Mouse (Mus musculus): ENCODE measurements at regions not wholly inside any gene's neighbourhood (a gene's known extent, or its start where the extent isn't known, plus 50 kb on each side); places are given as distances from the start of the nearest gene placed in this dataset.

DNA sequence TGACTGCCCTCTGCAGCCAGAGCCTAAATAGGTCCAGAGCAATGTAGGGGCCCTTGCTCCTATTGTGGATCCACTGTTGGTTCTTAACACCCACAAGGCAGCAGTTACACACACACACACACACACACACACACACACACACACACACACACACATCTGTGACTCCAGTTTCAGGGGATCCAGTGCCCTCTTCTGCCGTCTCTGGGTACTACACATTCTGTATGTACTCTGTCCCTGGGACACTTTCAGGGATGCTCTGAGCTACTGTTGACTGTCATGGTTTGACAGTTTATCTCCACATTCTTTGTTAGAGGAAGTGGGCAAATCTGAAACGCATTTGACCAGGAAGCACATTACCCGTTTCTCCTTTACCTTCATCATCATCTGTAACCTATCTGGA, 443.8 kb upstream of the Igfbp7 start:
- H3K4me3 ChIP-seq (ENCODE audit: insufficient read depth, poor library complexity, severe bottlenecking) = no peak overlapping the region
- TF ChIP-seq MYOG (IDR thresholded peaks at IDR 0.05; ENCODE audit: control insufficient read depth, extremely low read depth, insufficient read length) = no peak
- no peak for TF ChIP-seq CEBPB (IDR thresholded peaks at IDR 0.05; ENCODE audit: low read depth)
- TF ChIP-seq MAX (IDR thresholded peaks at IDR 0.05) = no peak
- TF ChIP-seq CTCF (IDR thresholded peaks at IDR 0.05; ENCODE audit: control insufficient read depth, insufficient read depth, insufficient read length) = no peak
- TF ChIP-seq MYOD1 (IDR thresholded peaks at IDR 0.05; ENCODE audit: control insufficient read depth, insufficient read length, low read depth) = no peak
- no peak for TF ChIP-seq USF1 (IDR thresholded peaks at IDR 0.05; ENCODE audit: low read depth)
- no peak for TF ChIP-seq FOSL1 (IDR thresholded peaks at IDR 0.05; ENCODE audit: insufficient read depth, low read length, poor library complexity, severe bottlenecking)
- no peaks in the 10 kb centered on the region for H3K79me3 ChIP-seq (ENCODE audit: low read depth)
- no peak overlapping the region for H3ac ChIP-seq (ENCODE audit: control insufficient read depth, insufficient read length, low read depth)
- H3K79me2 ChIP-seq (ENCODE audit: control insufficient read depth, insufficient read depth) = no peaks in the 10 kb centered on the region
- H3K27me3 ChIP-seq (ENCODE audit: control insufficient read depth, insufficient read depth, insufficient read length) = no peaks in the 10 kb centered on the region
- no peaks in the 10 kb centered on the region for H3K36me3 ChIP-seq (ENCODE audit: control insufficient read depth, insufficient read depth)

DNA sequence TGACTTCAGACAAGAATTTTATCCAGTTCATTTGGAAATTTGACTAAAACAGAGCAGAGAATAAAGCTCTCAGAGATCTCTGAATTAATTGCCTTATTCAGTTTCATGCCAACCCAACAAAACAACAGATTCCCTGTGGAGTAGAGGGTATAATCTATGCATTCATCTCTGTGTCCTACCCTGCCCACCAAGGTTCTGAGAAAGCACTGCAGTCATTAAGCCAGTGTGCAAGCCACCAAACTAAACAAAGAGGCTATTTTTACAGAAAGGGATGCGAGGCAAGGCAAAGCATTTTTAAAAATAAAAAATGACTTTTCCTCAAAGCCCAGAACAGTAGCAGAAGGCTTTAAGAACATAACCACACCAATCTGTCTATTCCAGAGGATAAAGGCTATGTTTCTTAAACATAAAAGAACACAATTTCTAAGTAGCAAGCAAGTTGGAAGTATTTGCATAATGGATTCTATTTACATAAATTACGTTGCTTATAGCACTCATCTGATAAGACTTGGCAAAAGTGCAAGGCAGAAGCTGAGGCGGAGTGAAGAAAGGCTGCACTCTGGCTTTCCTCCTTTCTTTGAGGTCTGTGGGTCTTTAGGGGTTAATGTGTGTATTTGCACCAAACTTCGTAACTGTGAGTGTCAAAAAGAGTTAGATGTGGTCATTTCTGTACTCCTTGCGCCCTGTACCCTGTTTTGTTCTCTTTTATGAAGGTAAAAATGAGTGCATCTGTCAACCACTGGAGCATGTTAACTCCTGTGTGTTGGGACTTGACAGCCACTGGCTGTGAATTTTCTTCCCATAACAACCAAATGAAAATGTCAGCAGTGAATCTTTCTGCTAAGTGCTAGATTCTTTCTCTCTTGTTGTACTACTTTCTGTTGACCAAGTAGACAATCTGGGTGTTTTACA, 430.6 kb upstream of the Igfbp7 start:
- no peaks in the 10 kb centered on the region for H3K79me3 ChIP-seq (ENCODE audit: low read depth)
- H3K36me3 ChIP-seq (ENCODE audit: control insufficient read depth, insufficient read depth) = no peaks in the 10 kb centered on the region
- H3K4me3 ChIP-seq (ENCODE audit: insufficient read depth, poor library complexity, severe bottlenecking) = no peak overlapping the region
- H3K79me2 ChIP-seq (ENCODE audit: control insufficient read depth, insufficient read depth) = no peaks in the 10 kb centered on the region
- no peaks in the 10 kb centered on the region for H3K27me3 ChIP-seq (ENCODE audit: control insufficient read depth, insufficient read depth, insufficient read length)
- H3ac ChIP-seq (ENCODE audit: control insufficient read depth, insufficient read length, low read depth) = no peak overlapping the region
- no peak for TF ChIP-seq USF1 (IDR thresholded peaks at IDR 0.05; ENCODE audit: low read depth)
- TF ChIP-seq FOSL1 (IDR thresholded peaks at IDR 0.05; ENCODE audit: insufficient read depth, low read length, poor library complexity, severe bottlenecking) = no peak
- no peak for TF ChIP-seq MAX (IDR thresholded peaks at IDR 0.05)
- TF ChIP-seq CEBPB (IDR thresholded peaks at IDR 0.05; ENCODE audit: low read depth) = no peak
- no peak for TF ChIP-seq MYOD1 (IDR thresholded peaks at IDR 0.05; ENCODE audit: control insufficient read depth, insufficient read length, low read depth)

DNA sequence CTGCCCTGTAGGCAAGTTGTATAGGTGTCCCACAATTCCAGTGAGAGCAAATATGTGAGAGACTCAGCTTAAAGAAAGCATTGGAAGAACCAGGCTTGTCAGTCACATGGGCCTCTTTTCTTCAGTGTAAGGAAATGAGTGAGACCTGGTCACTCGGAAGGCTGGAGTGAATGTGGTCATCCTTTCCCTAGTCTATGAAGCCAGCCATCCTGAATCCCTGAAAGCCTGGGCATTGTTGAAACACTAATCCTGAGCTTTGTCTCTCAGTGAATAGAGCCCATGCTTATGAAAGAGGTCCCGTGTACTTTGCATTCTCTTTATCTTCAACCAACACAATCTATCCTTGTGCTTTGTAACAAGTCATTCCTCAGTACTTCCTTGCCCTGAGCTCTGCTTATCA, 420.1 kb upstream of the Igfbp7 start:
- Histone ChIP-seq H3K27me3 (ENCODE audit: control insufficient read depth, insufficient read depth, insufficient read length) (no peaks in the 10 kb centered on the region), H3K36me3 (ENCODE audit: control insufficient read depth, insufficient read depth) (no peaks in the 10 kb centered on the region), H3K4me3 (ENCODE audit: insufficient read depth, poor library complexity, severe bottlenecking) (no peak overlapping the region), H3ac (ENCODE audit: control insufficient read depth, insufficient read length, low read depth) (no peak overlapping the region), H3K79me3 (ENCODE audit: low read depth) (no peaks in the 10 kb centered on the region), H3K79me2 (ENCODE audit: control insufficient read depth, insufficient read depth) (no peaks in the 10 kb centered on the region)
- TF ChIP-seq MYOD1 (IDR thresholded peaks at IDR 0.05; ENCODE audit: control insufficient read depth, insufficient read length, low read depth) (no peak), MAX (IDR thresholded peaks at IDR 0.05) (no peak), CTCF (IDR thresholded peaks at IDR 0.05; ENCODE audit: control insufficient read depth, insufficient read depth, insufficient read length) (no peak), FOSL1 (IDR thresholded peaks at IDR 0.05; ENCODE audit: insufficient read depth, low read length, poor library complexity, severe bottlenecking) (no peak), MYOG (IDR thresholded peaks at IDR 0.05; ENCODE audit: control insufficient read depth, extremely low read depth, insufficient read length) (no peak), CEBPB (IDR thresholded peaks at IDR 0.05; ENCODE audit: low read depth) (no peak), USF1 (IDR thresholded peaks at IDR 0.05; ENCODE audit: low read depth) (no peak)

DNA sequence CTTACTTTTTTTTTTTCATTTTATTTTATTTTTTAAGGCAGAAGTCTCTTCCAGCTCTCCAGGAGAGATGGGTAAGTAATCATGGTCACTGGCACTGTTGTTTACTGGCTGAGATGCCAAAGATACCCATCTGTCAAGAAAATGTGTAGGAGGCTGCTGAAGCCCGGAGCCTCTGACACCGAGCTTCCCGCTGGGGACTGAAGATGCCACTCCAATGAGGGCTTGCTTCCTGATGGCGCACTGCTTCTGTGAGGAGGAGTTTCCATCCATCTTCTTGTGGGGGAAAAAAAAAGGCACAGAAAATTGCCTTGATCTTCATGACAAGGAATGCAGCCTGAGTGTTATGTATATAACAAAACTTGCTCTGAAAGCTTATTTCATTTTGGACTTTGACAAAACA, 418.2 kb upstream of the Igfbp7 start:
- no peaks in the 10 kb centered on the region for H3K79me2 ChIP-seq (ENCODE audit: control insufficient read depth, insufficient read depth)
- no peak overlapping the region for H3K4me3 ChIP-seq (ENCODE audit: insufficient read depth, poor library complexity, severe bottlenecking)
- TF ChIP-seq USF1 (IDR thresholded peaks at IDR 0.05; ENCODE audit: low read depth) = no peak
- no peak for TF ChIP-seq CEBPB (IDR thresholded peaks at IDR 0.05; ENCODE audit: low read depth)
- no peak for TF ChIP-seq MAX (IDR thresholded peaks at IDR 0.05)
- TF ChIP-seq FOSL1 (IDR thresholded peaks at IDR 0.05; ENCODE audit: insufficient read depth, low read length, poor library complexity, severe bottlenecking) = no peak
- TF ChIP-seq MYOD1 (IDR thresholded peaks at IDR 0.05; ENCODE audit: control insufficient read depth, insufficient read length, low read depth) = no peak
- no peak for TF ChIP-seq MYOG (IDR thresholded peaks at IDR 0.05; ENCODE audit: control insufficient read depth, extremely low read depth, insufficient read length)
- no peak for TF ChIP-seq CTCF (IDR thresholded peaks at IDR 0.05; ENCODE audit: control insufficient read depth, insufficient read depth, insufficient read length)
- H3K27me3 ChIP-seq (ENCODE audit: control insufficient read depth, insufficient read depth, insufficient read length) = no peaks in the 10 kb centered on the region
- H3ac ChIP-seq (ENCODE audit: control insufficient read depth, insufficient read length, low read depth) = no peak overlapping the region
- no peaks in the 10 kb centered on the region for H3K79me3 ChIP-seq (ENCODE audit: low read depth)
- H3K36me3 ChIP-seq (ENCODE audit: control insufficient read depth, insufficient read depth) = no peaks in the 10 kb centered on the region

DNA sequence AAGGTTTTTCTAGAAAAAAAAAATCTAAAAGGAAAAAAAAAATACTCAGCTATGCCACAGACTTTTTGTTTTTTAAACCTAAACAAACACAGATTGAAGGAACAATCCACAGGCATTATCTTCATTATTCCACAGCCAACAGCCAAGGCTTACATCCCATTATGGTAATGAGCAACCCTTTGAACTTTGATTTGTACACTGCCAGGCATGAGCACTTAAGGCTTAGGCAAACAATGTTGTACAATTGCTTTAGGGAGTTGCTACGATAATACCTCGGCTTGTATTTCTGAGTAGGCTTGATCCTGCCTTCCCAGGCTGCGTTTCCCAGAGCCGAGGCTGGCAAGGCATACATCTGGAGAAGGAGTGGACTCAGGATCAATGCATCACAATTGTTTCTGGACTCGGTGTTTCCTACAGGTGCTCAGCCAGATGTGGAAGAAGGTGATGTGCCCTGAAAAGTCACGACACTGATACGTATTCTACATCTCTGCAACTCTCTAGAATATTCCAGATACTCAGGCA, 409.0 kb upstream of the Igfbp7 start:
- TF ChIP-seq USF1 (IDR thresholded peaks at IDR 0.05; ENCODE audit: low read depth) (no peak), FOSL1 (IDR thresholded peaks at IDR 0.05; ENCODE audit: insufficient read depth, low read length, poor library complexity, severe bottlenecking) (no peak), MYOD1 (IDR thresholded peaks at IDR 0.05; ENCODE audit: control insufficient read depth, insufficient read length, low read depth) (no peak), MAX (IDR thresholded peaks at IDR 0.05) (no peak)
- Histone ChIP-seq H3K79me3 (ENCODE audit: low read depth) (no peaks in the 10 kb centered on the region), H3K79me2 (ENCODE audit: control insufficient read depth, insufficient read depth) (no peaks in the 10 kb centered on the region), H3K4me3 (ENCODE audit: insufficient read depth, poor library complexity, severe bottlenecking) (no peak overlapping the region), H3K27me3 (ENCODE audit: control insufficient read depth, insufficient read depth, insufficient read length) (no peaks in the 10 kb centered on the region), H3ac (ENCODE audit: control insufficient read depth, insufficient read length, low read depth) (no peak overlapping the region), H3K36me3 (ENCODE audit: control insufficient read depth, insufficient read depth) (no peaks in the 10 kb centered on the region)
